Mouse (Mus musculus) MEL (cell line): ENCODE data around the gene Megf9. TPM values are rescaled to one million over a fixed set of nuclear protein-coding genes. Genes with fewer than 3 reads are reported as not detected.

Source experiments
- DNase-seq: peaks from one replicate; pipeline ENCODE4 v3.0.0; 2011; ENCODE audit warnings: low read depth, low spot score
- H3K27ac ChIP-seq: 2 replicates; pipeline ENCODE4 v1.5.1; 2012; ENCODE audit warnings: low read depth, mild to moderate bottlenecking, control low read depth, low read length, moderate library complexity; ENCODE audit not compliant: control insufficient read depth
- H3K27me3 ChIP-seq, 2 experiments: fragments of 150-350 bp in 1 of 2; sonication (generic) in 1 of 2; 2 replicates each; pipeline ENCODE4 v1.6.1; 2012; ENCODE audit warnings: low read length in 2 of 2, mild to moderate bottlenecking in 2 of 2, improper control_type of control experiment in 1 of 2, moderate library complexity in 1 of 2; ENCODE audit not compliant: insufficient read depth in 2 of 2, control insufficient read depth in 1 of 2
- H3K36me3 ChIP-seq, 2 experiments: 2 replicates each; pipeline ENCODE4 v1.6.1; 2012 to 2014; ENCODE audit warnings: low read length in 2 of 2, improper control_type of control experiment in 1 of 2, inconsistent platforms in 1 of 2, mild to moderate bottlenecking in 1 of 2; ENCODE audit not compliant: insufficient read depth in 2 of 2, control insufficient read depth in 1 of 2
- H3K4me1 ChIP-seq, 2 experiments: fragments of 150-350 bp in 1 of 2; sonication (generic) in 1 of 2; 2 replicates each; pipeline ENCODE4 v1.6.1; 2012; ENCODE audit warnings: low read length in 2 of 2, improper control_type of control experiment in 1 of 2, mild to moderate bottlenecking in 1 of 2; ENCODE audit not compliant: insufficient read depth in 2 of 2, control insufficient read depth in 1 of 2
- H3K4me3 ChIP-seq, 2 experiments: fragments of 150-350 bp in 1 of 2; sonication (generic) in 1 of 2; 2 replicates each; pipeline ENCODE4 v1.5.1; 2012; ENCODE audit warnings: low read depth in 2 of 2, low read length in 2 of 2, mild to moderate bottlenecking in 2 of 2, moderate library complexity in 2 of 2, control low read depth in 1 of 2, improper control_type of control experiment in 1 of 2; ENCODE audit not compliant: control insufficient read depth in 1 of 2, insufficient read depth in 1 of 2
- H3K79me2 ChIP-seq: 2 replicates; pipeline ENCODE4 v1.6.1; 2012; ENCODE audit warnings: mild to moderate bottlenecking, low read length, moderate library complexity; ENCODE audit not compliant: control insufficient read depth, poor library complexity, insufficient read depth
- H3K9ac ChIP-seq: 2 replicates; pipeline ENCODE4 v1.6.1; 2012; ENCODE audit warnings: low read depth, mild to moderate bottlenecking, control low read depth, low read length, moderate library complexity; ENCODE audit not compliant: control insufficient read depth, poor library complexity, severe bottlenecking
- H3K9me3 ChIP-seq: fragments of 150-350 bp; sonication (generic); replicated peaks from 2 replicates; pipeline ENCODE4 v1.6.1; 2012; ENCODE audit warnings: mild to moderate bottlenecking, low read length, improper control_type of control experiment, moderate library complexity; ENCODE audit not compliant: insufficient read depth
- CHD2 ChIP-seq: IDR thresholded peaks from 2 replicates; pipeline ENCODE4 v1.6.1; 2011; ENCODE audit warnings: low read length, improper control_type of control experiment
- CTCF ChIP-seq, 3 experiments: IDR thresholded peaks in 2 of 3; conservative IDR thresholded peaks in 1 of 3; 2 replicates each; pipeline ENCODE4 v1.5.1; 2011 to 2012; ENCODE audit warnings: low read length in 3 of 3, low read depth in 2 of 3, mild to moderate bottlenecking in 2 of 3, improper control_type of control experiment in 1 of 3, inconsistent platforms in 1 of 3, mixed read lengths in 1 of 3, moderate library complexity in 1 of 3; ENCODE audit not compliant: control insufficient read depth in 1 of 3, insufficient read depth in 1 of 3, poor library complexity in 1 of 3, severe bottlenecking in 1 of 3
- GABPA ChIP-seq: IDR thresholded peaks from 2 replicates; pipeline ENCODE4 v1.6.1; 2012; ENCODE audit warnings: low read depth, mild to moderate bottlenecking, inconsistent platforms, low read length, improper control_type of control experiment, moderate library complexity
- HCFC1 ChIP-seq: IDR thresholded peaks from 2 replicates; pipeline ENCODE4 v1.6.1; 2012; ENCODE audit warnings: low read depth, mild to moderate bottlenecking, inconsistent platforms, low read length, improper control_type of control experiment, moderate library complexity
- MAX ChIP-seq: IDR thresholded peaks from 2 replicates; pipeline ENCODE4 v1.6.1; 2011; ENCODE audit warnings: low read length, improper control_type of control experiment
- MAZ ChIP-seq: IDR thresholded peaks from 2 replicates; pipeline ENCODE4 v1.6.1; 2012; ENCODE audit warnings: low read depth, mild to moderate bottlenecking, inconsistent platforms, low read length, improper control_type of control experiment
- MEF2A ChIP-seq: IDR thresholded peaks from 2 replicates; pipeline ENCODE4 v1.6.1; 2014; ENCODE audit warnings: low read depth, mild to moderate bottlenecking, inconsistent platforms, low read length, improper control_type of control experiment; ENCODE audit not compliant: poor library complexity, insufficient replicate concordance, severe bottlenecking; ENCODE audit errors: extremely low read depth
- NELFE ChIP-seq: IDR thresholded peaks from 2 replicates; pipeline ENCODE4 v1.6.1; 2011; ENCODE audit warnings: low read depth, low read length, improper control_type of control experiment
- POLR2AphosphoS2 ChIP-seq: IDR thresholded peaks from 2 replicates; pipeline ENCODE4 v1.6.1; 2011; ENCODE audit warnings: low read length, improper control_type of control experiment
- RCOR1 ChIP-seq: IDR thresholded peaks from 2 replicates; pipeline ENCODE4 v1.6.1; 2012; ENCODE audit warnings: low read depth, mild to moderate bottlenecking, inconsistent platforms, low read length, improper control_type of control experiment
- SIN3A ChIP-seq: IDR thresholded peaks from 2 replicates; pipeline ENCODE4 v1.6.1; 2012; ENCODE audit warnings: low read length, improper control_type of control experiment, inconsistent platforms
- TAL1 ChIP-seq: IDR thresholded peaks from 2 replicates; pipeline ENCODE4 v1.6.1; 2012; ENCODE audit warnings: mild to moderate bottlenecking, inconsistent platforms, low read length, moderate library complexity, mixed read lengths
- USF2 ChIP-seq, 2 experiments: IDR thresholded peaks; 2 replicates each; pipeline ENCODE4 v1.6.1; 2011 to 2012; ENCODE audit warnings: improper control_type of control experiment in 2 of 2, low read length in 2 of 2, borderline replicate concordance in 1 of 2, inconsistent platforms in 1 of 2, low read depth in 1 of 2, mild to moderate bottlenecking in 1 of 2; ENCODE audit not compliant: insufficient read depth in 1 of 2
- ZMIZ1 ChIP-seq: IDR thresholded peaks from 2 replicates; pipeline ENCODE4 v1.6.1; 2012; ENCODE audit warnings: low read depth, mild to moderate bottlenecking, inconsistent platforms, low read length, improper control_type of control experiment, moderate library complexity
- ZNF384 ChIP-seq: IDR thresholded peaks from 2 replicates; pipeline ENCODE4 v1.6.1; 2012; ENCODE audit warnings: low read depth, mild to moderate bottlenecking, inconsistent platforms, low read length, improper control_type of control experiment
- polyA plus RNA-seq, 2 experiments: library from polyadenylated mRNA; stranded (reverse) in 1 of 2; unstranded in 1 of 2; fragments of >175 nt in 1 of 2; fragments of >200 nt in 1 of 2; gene quantifications; 2 replicates each; pipeline versions ENCODE4 v1.2.1 to v1.2.4; 2012; ENCODE audit warnings: low replicate concordance in 2 of 2, low read depth in 1 of 2; ENCODE audit not compliant: insufficient read length in 2 of 2, insufficient read depth in 1 of 2, missing spikeins in 1 of 2
- total RNA-seq: library from RNA; depleted of rRNA; stranded (reverse); fragments of 300-350 nt; gene quantifications from 2 replicates; pipeline ENCODE4 v1.2.3, GENCODE M21; 2012

Megf9 gene
- total and polyA plus RNA-seq, 3 experiments = 2.1 to 3.2 TPM; not detected in 1

DNA sequence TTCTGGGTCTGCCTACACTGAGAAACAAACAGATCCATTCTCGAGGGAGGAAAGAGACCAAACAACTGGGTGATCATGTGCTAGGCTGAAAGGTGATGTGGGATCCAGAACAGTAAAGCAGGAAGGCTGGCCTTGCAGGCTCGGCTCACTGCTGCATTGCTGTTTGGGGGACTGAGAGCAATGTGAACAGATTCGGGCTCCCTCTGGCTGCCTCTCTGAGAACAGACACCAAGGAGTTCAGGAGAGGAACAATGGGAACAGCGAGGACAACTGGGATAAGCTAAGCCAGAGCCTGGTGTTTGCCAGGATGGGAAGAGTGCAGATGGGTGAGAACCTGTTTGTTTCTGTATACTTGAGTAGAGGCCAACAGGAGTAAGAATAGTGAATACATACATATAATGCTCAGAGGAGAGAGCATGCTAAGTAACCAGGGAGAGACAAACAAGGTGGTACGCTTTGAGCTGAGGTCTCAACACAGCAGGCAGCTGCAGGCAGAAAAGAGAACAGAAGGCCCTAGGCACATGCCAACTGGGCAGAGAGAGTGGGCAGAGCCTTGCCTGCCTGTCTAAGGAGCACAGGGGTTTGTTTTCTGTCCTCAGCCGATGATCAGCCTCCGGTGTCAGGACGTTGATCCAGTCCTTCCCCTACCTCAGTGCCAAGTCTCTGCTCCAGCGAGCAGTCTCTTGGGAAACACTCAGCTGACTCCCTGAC lies 132.5 kb downstream of the Megf9 start:
- H3K27ac ChIP-seq = no peak overlapping the region
- H3K9me3 ChIP-seq = no peaks in the 10 kb centered on the region
- no peak for TF ChIP-seq USF2 (IDR thresholded peaks at IDR 0.05; ENCODE audit: borderline replicate concordance in 1 of 2, insufficient read depth in 1 of 2, low read depth in 1 of 2, low read length in 2 of 2)
- H3K79me2 ChIP-seq = no peaks in the 10 kb centered on the region
- H3K4me1 ChIP-seq = peaks cover 0 to 3% of the 10 kb centered on the region in 2 experiments; a peak in 1 of 4 replicates
- no peak overlapping the region for H3K9ac ChIP-seq
- peaks cover 0 to 2% of the 10 kb centered on the region in 2 experiments; a peak in 1 of 4 replicates for H3K36me3 ChIP-seq
- no peaks in the 10 kb centered on the region for H3K27me3 ChIP-seq
- no peak for DNase-seq
- no peak overlapping the region for H3K4me3 ChIP-seq

DNA sequence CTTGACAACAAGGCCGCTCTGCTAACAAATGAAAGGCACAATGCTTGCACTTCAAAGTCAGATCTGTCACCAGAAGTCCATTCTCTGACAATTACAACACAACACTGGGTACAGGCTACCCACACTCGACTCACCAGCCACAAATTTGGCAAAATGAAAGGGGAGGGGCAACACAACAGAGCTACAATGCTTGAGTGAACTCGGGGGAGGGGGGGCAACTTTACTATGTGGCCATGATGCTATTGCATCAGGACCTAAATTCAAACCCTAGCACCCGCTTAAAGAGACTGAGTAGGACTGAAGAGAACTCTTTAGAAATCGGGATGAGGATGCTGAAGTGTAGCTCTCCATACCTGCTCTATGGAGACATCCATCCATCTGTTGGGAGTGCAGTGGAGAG lies 135.3 kb downstream of the Megf9 start:
- no peak for TF ChIP-seq NELFE
- TF ChIP-seq MEF2A = no peak
- TF ChIP-seq HCFC1 = no peak
- no peak for TF ChIP-seq GABPA
- TF ChIP-seq MAZ = no peak
- TF ChIP-seq MAX = no peak
- no peak for TF ChIP-seq ZMIZ1
- TF ChIP-seq ZNF384 = no peak
- no peak for TF ChIP-seq CHD2
- TF ChIP-seq CTCF (IDR thresholded peaks at IDR 0.05 in 2 of 3, conservative IDR thresholded peaks at IDR 0.05 in 1 of 3; ENCODE audit: control insufficient read depth in 1 of 3, insufficient read depth in 1 of 3, low read depth in 2 of 3, low read length in 3 of 3, poor library complexity in 1 of 3, severe bottlenecking in 1 of 3) = no peak
- TF ChIP-seq RCOR1 = no peak
- TF ChIP-seq SIN3A = no peak
- no peak for TF ChIP-seq POLR2AphosphoS2
- no peak for TF ChIP-seq TAL1
- TF ChIP-seq, all 39 proteins: peak for 0
- peaks cover 0 to 3% of the 10 kb centered on the region in 2 experiments; a peak in 1 of 4 replicates for H3K4me1 ChIP-seq
- no peaks in the 10 kb centered on the region for H3K9me3 ChIP-seq
- H3K9ac ChIP-seq = no peak overlapping the region
- no peaks in the 10 kb centered on the region for H3K27me3 ChIP-seq
- H3K4me3 ChIP-seq = no peak overlapping the region
- H3K36me3 ChIP-seq = peaks cover 0 to 2% of the 10 kb centered on the region in 2 experiments; a peak in 1 of 4 replicates
- H3K79me2 ChIP-seq = no peaks in the 10 kb centered on the region; the same call in 1 of the 2 replicates
- DNase-seq = no peak
- no peak overlapping the region for H3K27ac ChIP-seq
